Mouse (Mus musculus) forebrain, embryonic 10.5 days (tissue): ENCODE measurements around the gene Pard6a. TPM values are rescaled to one million over a fixed set of nuclear protein-coding genes. Genes with fewer than 3 reads are reported as not detected.

Experiments
- DNase-seq: peaks from one replicate; pipeline ENCODE4 v3.0.0-alpha.2; 2017; ENCODE audit warnings: low spot score; ENCODE audit errors: extremely low spot score
- H3K27ac ChIP-seq: fragments of 300-500 bp; sonication (generic); 2 replicates; pipeline ENCODE4 v1.5.1; 2016; ENCODE audit warnings: mild to moderate bottlenecking
- H3K27me3 ChIP-seq: fragments of 300-500 bp; sonication (generic); 2 replicates; pipeline ENCODE4 v1.6.1; 2016; ENCODE audit warnings: mild to moderate bottlenecking; ENCODE audit not compliant: poor library complexity, severe bottlenecking
- H3K36me3 ChIP-seq: fragments of 300-500 bp; sonication (generic); replicated peaks from 2 replicates; pipeline ENCODE4 v1.6.1; 2016; ENCODE audit warnings: mild to moderate bottlenecking, moderate library complexity
- H3K4me1 ChIP-seq: fragments of 300-500 bp; sonication (generic); 2 replicates; pipeline ENCODE4 v1.6.1; 2016
- H3K4me3 ChIP-seq: fragments of 300-500 bp; sonication (generic); 2 replicates; pipeline ENCODE4 v1.5.1; 2016; ENCODE audit warnings: mild to moderate bottlenecking, moderate library complexity
- H3K9me3 ChIP-seq: fragments of 300-500 bp; sonication (generic); 2 replicates; pipeline ENCODE4 v1.6.1; 2016; ENCODE audit warnings: mild to moderate bottlenecking, moderate library complexity
- WGBS: fragments of 180-500 bp; shearing (Covaris S2); methylation state at CpG from one replicate; pipeline ENCODE4 v1.1.7; 2016; 5-methylcytosine and 5-hydroxymethylcytosine counted together
- polyA plus RNA-seq: library from polyadenylated mRNA; unstranded; fragments of >200 nt; fragmentation: Nextera tagmentation; extraction: Ambion mirVana; gene quantifications from 2 replicates; pipeline ENCODE4 v1.2.1, GENCODE M21; 2016

Pard6a gene
- polyA plus RNA-seq, 1 experiment from 2014 or later: 22.7 TPM

DNA sequence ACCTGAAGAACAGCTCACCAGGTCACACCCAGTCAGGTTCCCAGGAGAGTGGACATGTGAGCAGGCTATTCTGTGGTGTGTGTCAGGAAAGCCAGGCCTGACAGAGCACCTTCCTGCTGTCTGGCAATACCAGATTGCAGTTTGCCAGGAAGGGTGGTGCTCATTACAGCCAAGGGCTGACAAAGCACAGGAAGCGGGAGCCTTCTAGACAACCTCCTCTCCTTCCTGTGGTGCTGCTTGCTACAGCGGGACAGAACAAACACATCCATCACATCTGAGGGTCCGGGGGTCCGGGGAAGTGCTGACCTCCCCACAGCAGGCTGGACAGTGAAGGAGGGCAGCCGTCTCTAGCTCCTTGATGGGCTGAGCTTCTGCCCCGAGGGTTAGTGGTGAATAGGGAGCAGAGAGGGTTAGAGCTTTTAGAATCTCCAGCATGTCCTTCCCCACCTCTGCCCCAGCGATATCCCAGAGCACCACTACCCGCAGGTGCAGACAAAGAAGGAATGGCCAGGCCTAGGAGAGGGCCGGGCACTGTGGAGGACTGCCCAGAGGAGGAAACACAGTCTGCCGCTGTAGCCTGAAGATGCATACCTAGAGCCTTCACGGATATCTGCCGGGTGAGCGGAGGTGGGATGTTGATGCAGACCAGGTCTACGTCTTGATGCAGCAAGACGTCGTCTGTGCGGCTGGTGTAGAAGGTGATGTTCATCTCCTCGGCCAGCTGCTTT lies 26.6 kb downstream of the Pard6a start:
- WGBS: 84% methylated on average over 18 of the region's 18 CpGs
- no peaks in the 10 kb centered on the region for H3K9me3 ChIP-seq
- no peak for DNase-seq
- no peak overlapping the region for H3K4me3 ChIP-seq
- H3K27ac ChIP-seq: peak overlapping the region; percentile 22; the same call in 1 of the 2 replicates
- H3K27me3 ChIP-seq: no peaks in the 10 kb centered on the region
- H3K4me1 ChIP-seq: no peaks in the 10 kb centered on the region
- H3K36me3 ChIP-seq: peaks cover 48% of the 10 kb centered on the region

DNA sequence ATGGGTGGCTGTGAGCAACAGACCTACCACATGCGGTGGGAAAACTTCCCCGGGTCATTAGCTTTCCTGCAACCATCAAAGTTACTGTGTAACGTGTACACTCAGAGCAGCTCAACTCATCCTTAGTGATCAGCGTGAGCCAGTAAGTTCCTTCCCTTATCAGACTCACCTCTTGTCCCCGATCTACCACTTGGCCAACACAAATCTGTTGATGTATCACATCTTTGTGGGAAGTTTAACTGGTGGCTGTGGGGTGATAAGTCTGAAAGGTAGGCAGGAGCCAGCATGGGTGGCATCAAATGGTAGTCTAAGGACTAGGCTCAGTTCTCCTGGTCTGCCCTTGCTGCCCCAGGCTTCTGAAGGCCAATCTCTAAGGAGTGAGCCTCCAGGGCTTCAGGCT lies 31.2 kb downstream of the Pard6a start:
- Histone ChIP-seq H3K9me3 (no peaks in the 10 kb centered on the region), H3K4me1 (no peaks in the 10 kb centered on the region), H3K4me3 (no peak overlapping the region), H3K27ac (no peak overlapping the region), H3K27me3 (no peaks in the 10 kb centered on the region), H3K36me3 (peaks cover 12% of the 10 kb centered on the region)
- 95% methylated on average over 5 of the region's 5 CpGs for WGBS
- no peak for DNase-seq

DNA sequence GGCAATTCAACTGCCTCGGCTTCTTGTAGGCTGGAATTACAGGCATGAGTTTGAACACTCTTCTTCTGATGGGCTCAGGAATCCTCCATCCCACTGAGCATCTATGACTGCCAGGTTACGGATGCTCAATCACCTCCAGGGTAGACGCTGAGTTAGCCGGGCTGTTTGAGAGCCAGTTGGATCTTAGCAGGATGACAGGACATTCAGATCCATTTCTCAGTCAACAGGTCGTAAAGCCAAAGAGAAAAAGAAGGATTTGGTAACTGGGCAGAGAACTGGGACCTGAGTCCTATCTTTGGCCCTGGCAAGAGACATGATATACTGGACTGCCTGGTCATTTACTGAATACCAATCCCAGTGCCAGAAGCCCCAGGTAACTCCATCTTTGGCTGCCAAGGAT lies 38.3 kb downstream of the Pard6a start:
- Histone ChIP-seq H3K36me3 (peaks cover 12% of the 10 kb centered on the region), H3K4me1 (no peaks in the 10 kb centered on the region), H3K27me3 (no peaks in the 10 kb centered on the region), H3K9me3 (no peaks in the 10 kb centered on the region), H3K27ac (no peak overlapping the region), H3K4me3 (no peak overlapping the region)
- WGBS: 92% methylated on average over 5 of the region's 5 CpGs
- DNase-seq: no peak

DNA sequence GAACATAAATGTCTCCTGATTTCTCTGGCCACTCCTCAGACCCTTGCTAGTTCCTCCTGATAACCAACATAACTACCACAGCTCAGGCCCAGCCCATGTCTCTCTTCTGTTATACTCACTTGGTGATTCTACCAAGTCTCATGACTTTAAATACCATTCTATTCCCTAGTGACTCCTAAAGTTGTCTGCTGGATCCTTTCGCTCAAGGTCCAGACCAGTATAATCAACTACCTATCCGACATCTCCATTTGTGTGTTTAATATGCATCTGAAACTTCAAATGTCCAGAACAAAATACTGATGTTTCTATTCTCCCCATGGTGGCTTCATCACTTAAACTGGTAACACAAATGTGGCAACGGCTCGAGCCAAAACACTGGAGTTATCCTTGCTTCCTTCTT lies 42.4 kb downstream of the Pard6a start:
- Histone ChIP-seq H3K4me1 (no peaks in the 10 kb centered on the region), H3K27me3 (no peaks in the 10 kb centered on the region), H3K9me3 (no peaks in the 10 kb centered on the region), H3K4me3 (no peak overlapping the region), H3K36me3 (peaks cover 12% of the 10 kb centered on the region), H3K27ac (no peak overlapping the region)
- 92% methylated on average over 4 of the region's 4 CpGs for WGBS
- no peak for DNase-seq

DNA sequence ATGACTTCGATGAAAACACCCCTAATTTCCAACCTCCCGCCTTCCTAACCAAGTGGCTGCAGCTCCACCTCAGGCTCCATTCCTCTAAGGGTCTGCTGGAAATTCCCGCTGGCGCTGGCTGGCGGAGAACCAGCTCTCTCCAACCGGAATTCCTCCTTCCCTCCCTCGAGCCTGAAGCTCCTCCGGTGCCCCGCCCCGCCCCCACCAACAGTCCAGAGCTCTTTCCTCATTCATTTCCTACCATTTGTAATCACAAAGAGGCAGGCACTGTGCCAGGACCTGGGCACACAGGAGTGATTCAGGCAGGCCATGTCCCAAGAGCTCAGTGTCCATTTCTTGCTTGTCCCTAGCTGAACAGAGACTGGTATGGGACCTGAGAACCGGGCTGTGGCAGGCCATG lies 49.7 kb downstream of the Pard6a start:
- Histone ChIP-seq H3K9me3 (no peaks in the 10 kb centered on the region), H3K27me3 (no peaks in the 10 kb centered on the region), H3K4me1 (peaks cover 24% of the 10 kb centered on the region), H3K4me3 (peak overlapping the region; percentile 0; the same call in 1 of the 2 replicates), H3K36me3 (peaks cover 14% of the 10 kb centered on the region), H3K27ac (peak overlapping the region; percentile 60)
- DNase-seq: no peak
- WGBS: 13% methylated on average over 11 of the region's 11 CpGs

Other genes starting within 250 kb of the Pard6a start
- 23.3 and 23.9 TPM in 2 replicates for gene Tppp3, start 229.6 kb upstream of the Pard6a start, polyA plus RNA-seq
- gene Zdhhc1, start 204.2 kb upstream of the Pard6a start, polyA plus RNA-seq: 12.9 and 18.5 TPM in 2 replicates
- 12.3 and 15.6 TPM in 2 replicates for gene Hsd11b2, start 182.4 kb upstream of the Pard6a start, polyA plus RNA-seq
- gene Atp6v0d1, start 135.1 kb upstream of the Pard6a start, polyA plus RNA-seq: 65.3 and 73.4 TPM in 2 replicates
- gene Ripor1, start 95.9 kb upstream of the Pard6a start, polyA plus RNA-seq: 13.9 and 14.4 TPM in 2 replicates
- 146 and 150 TPM in 2 replicates for gene Ctcf, start 64.6 kb upstream of the Pard6a start, polyA plus RNA-seq
- 0.38 and 0.84 TPM in 2 replicates for gene Agrp, start 63.8 kb upstream of the Pard6a start, polyA plus RNA-seq
- gene Carmil2, start 14.9 kb upstream of the Pard6a start, polyA plus RNA-seq: 0.71 and 1.1 TPM in 2 replicates
- 75.9 and 77.1 TPM in 2 replicates for gene Acd, start within 50 bp of the Pard6a start, polyA plus RNA-seq
- 0.12 and 0.21 TPM in 2 replicates for gene 4933405L10Rik, start 6.5 kb downstream of the Pard6a start, polyA plus RNA-seq
- 54.3 and 56.0 TPM in 2 replicates for gene Enkd1, start 7.1 kb downstream of the Pard6a start, polyA plus RNA-seq
- gene Gfod2, start 57.5 kb downstream of the Pard6a start, polyA plus RNA-seq: 32.7 and 38.3 TPM in 2 replicates
- 9.5 and 11.1 TPM in 2 replicates for gene Ranbp10, start 126.2 kb downstream of the Pard6a start, polyA plus RNA-seq
- 0.06 and 0.07 TPM in 2 replicates for gene Tsnaxip1, start 126.6 kb downstream of the Pard6a start, polyA plus RNA-seq
- 49.5 and 57.9 TPM in 2 replicates for gene Cenpt, start 152.1 kb downstream of the Pard6a start, polyA plus RNA-seq
- gene Thap11, start 154.0 kb downstream of the Pard6a start, polyA plus RNA-seq: 80.2 and 81.3 TPM in 2 replicates
- gene Nutf2, start 159.4 kb downstream of the Pard6a start, polyA plus RNA-seq: 394 and 447 TPM in 2 replicates
- 73.7 and 75.2 TPM in 2 replicates for gene Edc4, start 179.7 kb downstream of the Pard6a start, polyA plus RNA-seq
- 0.33 and 0.65 TPM in 2 replicates for gene Nrn1l, start 192.4 kb downstream of the Pard6a start, polyA plus RNA-seq
- gene Pskh1, start 199.3 kb downstream of the Pard6a start, polyA plus RNA-seq: 29.6 and 29.9 TPM in 2 replicates
- gene Ctrl, start 232.7 kb downstream of the Pard6a start, polyA plus RNA-seq: 1.5 and 2.1 TPM in 2 replicates
- gene Psmb10, start 237.3 kb downstream of the Pard6a start, polyA plus RNA-seq: 28.9 and 31.5 TPM in 2 replicates
- gene Lcat, start 242.2 kb downstream of the Pard6a start, polyA plus RNA-seq: 0.76 and 1.4 TPM in 2 replicates